Mouse (Mus musculus) gastrocnemius, adult 18-20 months (tissue): ENCODE measurements around the gene Colq. TPM values are rescaled to one million over a fixed set of nuclear protein-coding genes. Genes with fewer than 3 reads are reported as not detected.

Source experiments
- total RNA-seq, 2 experiments: library from RNA; stranded (reverse); gene quantifications; 2 replicates each; pipeline ENCODE4 v1.2.3; 2021

The Colq gene
- total RNA-seq, 2 experiments from 2014 or later = 6.4 to 7.2 TPM

Other genes starting within 250 kb of the Colq start
- gene Sh3bp5, start 155.3 kb downstream of the Colq start, total RNA-seq = 10 to 100 TPM; 53.6 to 65.7 TPM
- 10 to 100 TPM; 10.3 to 13.1 TPM for gene Eaf1, start 96.9 kb downstream of the Colq start, total RNA-seq
- 1 to 10 TPM; 7.3 to 8.2 TPM for gene Mettl6, start 96.3 kb downstream of the Colq start, total RNA-seq
- gene Gm49387, start 49.5 kb upstream of the Colq start, total RNA-seq = not detected
- gene Btd, start 49.7 kb upstream of the Colq start, total RNA-seq = 1 to 10 TPM; 3.7 to 4.6 TPM
- 10 to 100 TPM; 10.3 to 11.3 TPM for gene Hacl1, start 49.9 kb upstream of the Colq start, total RNA-seq
- 10 to 100 TPM; 44.7 to 55.8 TPM for gene Ankrd28, start 239.3 kb upstream of the Colq start, total RNA-seq